Mouse (Mus musculus): ENCODE measurements around the gene Egfl8.

DNA sequence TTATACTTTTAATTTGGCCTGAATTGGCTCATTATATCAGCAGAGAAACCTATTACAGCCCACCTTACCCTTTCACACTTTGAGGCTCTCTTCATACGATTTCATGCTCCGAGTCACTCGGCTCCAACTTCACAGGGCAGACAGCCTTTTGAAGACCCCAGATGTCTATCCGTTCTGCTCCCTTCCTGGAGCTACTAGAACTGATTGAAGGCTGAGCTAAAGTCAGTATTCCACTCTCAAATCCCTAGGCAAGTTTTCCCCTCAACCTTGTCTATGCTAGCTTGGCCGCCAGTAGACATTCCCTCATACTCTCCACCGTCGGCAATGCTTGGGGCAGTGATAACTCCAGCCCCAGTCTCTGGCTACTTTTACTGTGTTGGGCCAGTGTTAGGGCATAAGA, 26.6 kb downstream of the Egfl8 start:
- TF ChIP-seq POLR2A (IDR thresholded peaks at IDR 0.05; ENCODE audit: insufficient read depth, low read length) = no peak
- TF ChIP-seq CTCF (IDR thresholded peaks at IDR 0.05; ENCODE audit: low read depth, low read length) = no peak
